Mouse (Mus musculus): ENCODE results near the gene Tagap1. TPM values are rescaled to one million over a fixed set of nuclear protein-coding genes. Genes with fewer than 3 reads are reported as not detected.
A peak's percentile ranks its signal among the peaks of the same experiment; 100 is the strongest.
"Not testable (repeated sequence)": the region's sequence is repeated elsewhere in the genome, so short reads cannot be mapped to it uniquely, and the experiment has no call there.

Tagap1 gene
- total RNA-seq, 4 experiments from 2014 or later, result 21.3 to 27.7 (median 24.9) TPM

- DNase-seq, result not testable (repeated sequence)
Observed at GRCm38 (mm10) chr17:6961181-6962000, 435 bp upstream of the Tagap1 start.

- not testable (repeated sequence) for DNase-seq
Observed at GRCm38 (mm10) chr17:6960349-6960748, 607 bp downstream of the Tagap1 start.

GRCm38 (mm10) chr17:6959543-6960259 lies 1.3 kb downstream of the Tagap1 start:
- not testable (repeated sequence) for DNase-seq

GRCm38 (mm10) chr17:6958881-6959280 lies 2.1 kb downstream of the Tagap1 start:
- DNase-seq, result not testable (repeated sequence)

GRCm38 (mm10) chr17:6948769-6949228 lies 12.2 kb downstream of the Tagap1 start:
- not testable (repeated sequence) for DNase-seq

- peak; percentile 85 for DNase-seq
Observed at GRCm38 (mm10) chr17:6947984-6948768, 12.8 kb downstream of the Tagap1 start, which contains the start of gene Rsph3b. TSS of gene Rsph3b (minus strand) at chr17:6948682.

GRCm38 (mm10) chr17:6947637-6947983 lies 13.3 kb downstream of the Tagap1 start:
- not testable (repeated sequence) for DNase-seq

GRCm38 (mm10) chr17:6942560-6942959 lies 18.4 kb downstream of the Tagap1 start:
- not testable (repeated sequence) for DNase-seq

GRCm38 (mm10) chr17:6931625-6932024 lies 29.3 kb downstream of the Tagap1 start:
- not testable (repeated sequence) for DNase-seq

- not testable (repeated sequence) for DNase-seq
Observed at GRCm38 (mm10) chr17:6920351-6920894, 40.5 kb downstream of the Tagap1 start.

- not testable (repeated sequence) for DNase-seq
Observed at GRCm38 (mm10) chr17:6919388-6919787, 41.6 kb downstream of the Tagap1 start.

GRCm38 (mm10) chr17:6915282-6915681 lies 45.7 kb downstream of the Tagap1 start:
- DNase-seq, result not testable (repeated sequence)

GRCm38 (mm10) chr17:6914066-6914465 lies 46.9 kb downstream of the Tagap1 start:
- not testable (repeated sequence) for DNase-seq

Other genes with a start within 250 kb of the Tagap1 start
- gene Ezr, start 178.4 kb downstream of the Tagap1 start, total RNA-seq (2022), result 10 to 100 TPM; 18.8 to 34.8 (median 23.9) TPM
- gene Rsph3b, start 12.5 kb downstream of the Tagap1 start, total RNA-seq (2022), result 10 to 100 TPM; 37.8 to 42.2 (median 39.6) TPM
- gene Rnaset2b, start 9.5 kb upstream of the Tagap1 start, total RNA-seq (2022), result 100 to 1,000 TPM; 377 to 672 (median 551) TPM
- gene Gm49721, start 17.7 kb upstream of the Tagap1 start, total RNA-seq (2022), result 1 to 10 TPM in 1 of 4 experiments, under 1 TPM in 2, not detected in 1; 0.65 to 2.2 (median 0.70) TPM
- not detected for gene Gm1604a, start 64.4 kb upstream of the Tagap1 start, total RNA-seq (2022)
- gene Rps6ka2, start 209.0 kb upstream of the Tagap1 start, total RNA-seq (2022), result 10 to 100 TPM; 14.9 to 20.8 (median 19.2) TPM

All from adrenal gland, adult 8-10 months (tissue).